Mouse (Mus musculus) stomach, postnatal 0 days (tissue): ENCODE measurements around the gene Pradc1.

Source experiments
- CTCF ChIP-seq: IDR thresholded peaks from 2 replicates; pipeline ENCODE4 v1.5.1; 2016; ENCODE audit warnings: antibody characterized with exemption, low read depth, mild to moderate bottlenecking, moderate library complexity
- EP300 ChIP-seq: optimal IDR thresholded peaks from 2 replicates; pipeline ENCODE3; 2016; ENCODE audit warnings: antibody characterized with exemption

GRCm38 (mm10) chr6:85459621-85460020, 7.9 kb upstream of the Pradc1 start:
- TF ChIP-seq CTCF, result peak; percentile 9; the same call in 1 of the 2 replicates
- TF ChIP-seq EP300, result no peak
